Mouse (Mus musculus): Measurements from ENCODE around the gene Neurod6.
"Not testable (repeated sequence)": the region's sequence is repeated elsewhere in the genome, so short reads cannot be mapped to it uniquely, and the experiment has no call there.

Neurod6 gene

GRCm38 (mm10) chr6:55680974-55681373, at the start of gene Neurod6:
Gene Neurod6, minus strand, starts transcription at chr6:55681263.
- DNase-seq (ENCODE audit: low spot score in 2 of 2), result peak; percentile 63 to 71

GRCm38 (mm10) chr6:55717209-55717608, 36.1 kb upstream of the Neurod6 start:
- DNase-seq (ENCODE audit: low spot score in 2 of 2), result peak; percentile 52 to 61

DNA sequence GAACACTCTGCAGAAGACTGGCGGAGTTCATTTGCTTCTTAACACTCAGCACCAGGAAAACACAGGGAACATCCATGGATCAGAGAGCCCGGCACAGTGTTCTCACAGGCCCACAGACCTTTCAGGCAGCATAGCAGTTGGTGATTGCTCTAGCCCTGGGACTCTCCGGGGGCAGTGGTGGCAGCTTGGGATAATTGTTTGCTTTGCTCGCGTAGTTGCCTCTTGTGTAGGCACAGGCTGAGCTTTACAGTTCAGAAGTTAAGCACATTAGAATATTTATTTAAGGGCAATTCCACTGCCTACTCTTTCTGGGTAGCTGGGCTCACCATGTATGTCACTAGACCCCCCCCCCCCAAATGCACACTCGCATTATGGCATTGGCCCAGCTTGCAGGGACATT, 34.4 kb upstream of the Neurod6 start:
- no peak for DNase-seq (ENCODE audit: low spot score in 2 of 2)

GRCm38 (mm10) chr6:55710913-55711312, 29.9 kb upstream of the Neurod6 start:
- not testable (repeated sequence) for DNase-seq (ENCODE audit: low spot score in 2 of 2)

GRCm38 (mm10) chr6:55704759-55705104, 23.7 kb upstream of the Neurod6 start:
- DNase-seq (ENCODE audit: low spot score in 2 of 2), result no peak

DNA sequence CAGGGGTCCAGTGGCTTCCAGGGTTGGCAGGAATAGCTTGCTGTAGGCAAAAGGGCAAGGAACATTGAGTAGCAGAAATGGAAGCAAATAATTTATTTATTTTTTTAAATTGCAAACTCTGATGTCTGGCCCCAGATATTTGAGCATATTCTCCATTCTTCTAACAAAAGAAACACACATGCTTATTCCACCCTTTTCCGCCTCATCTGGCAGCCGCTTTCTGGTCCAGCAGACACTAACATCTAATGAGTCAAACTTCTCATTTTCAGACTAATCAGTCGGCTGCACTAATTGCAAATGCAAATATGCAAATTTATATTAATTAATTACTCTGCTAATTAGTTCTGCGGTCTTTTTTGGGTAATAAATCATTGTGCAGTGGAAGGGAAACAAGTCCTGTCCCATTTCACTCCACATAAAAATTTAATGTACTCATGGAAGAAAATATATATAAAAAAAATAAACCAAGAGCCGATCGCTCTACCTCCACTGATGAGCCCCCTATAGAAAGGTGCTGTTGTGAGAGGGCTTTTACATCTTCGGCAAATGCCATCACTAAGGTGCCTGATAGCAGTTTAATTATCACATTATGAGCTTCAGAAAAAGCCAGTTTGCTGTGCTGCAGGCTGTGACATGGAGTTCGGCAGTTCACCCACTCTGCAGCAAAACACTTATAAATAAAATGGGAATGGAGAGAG, 23.1 kb upstream of the Neurod6 start:
- DNase-seq (ENCODE audit: low spot score in 2 of 2), result no peak

- DNase-seq (ENCODE audit: low spot score in 2 of 2), result no peak
Observed at GRCm38 (mm10) chr6:55700392-55701386, 19.6 kb upstream of the Neurod6 start.

- no peak for DNase-seq (ENCODE audit: low spot score in 2 of 2)
Observed at GRCm38 (mm10) chr6:55690015-55690531, 9.0 kb upstream of the Neurod6 start.

DNA sequence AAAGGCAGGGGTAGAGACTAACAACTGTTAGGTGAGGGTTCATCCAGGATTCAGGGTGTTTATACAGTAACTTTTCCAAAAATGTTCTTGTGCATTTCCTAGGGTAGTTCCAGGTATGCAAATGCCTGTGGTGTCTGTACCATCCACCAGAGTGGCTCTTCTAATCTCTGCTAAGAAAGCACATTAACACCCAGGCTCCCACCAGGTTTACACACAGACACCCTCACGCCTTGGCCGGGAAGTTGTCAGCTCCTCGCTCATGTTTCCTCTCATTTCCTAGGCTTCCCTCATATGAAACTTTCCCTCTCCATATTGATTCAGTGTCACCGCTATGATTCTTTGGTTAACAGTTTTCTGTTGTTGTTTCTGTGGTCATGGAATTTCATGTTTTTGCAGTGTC, 2.4 kb upstream of the Neurod6 start:
- DNase-seq (ENCODE audit: low spot score in 2 of 2), result no peak

GRCm38 (mm10) chr6:55682886-55683285, 1.8 kb upstream of the Neurod6 start:
- no peak for DNase-seq (ENCODE audit: low spot score in 2 of 2)

DNA sequence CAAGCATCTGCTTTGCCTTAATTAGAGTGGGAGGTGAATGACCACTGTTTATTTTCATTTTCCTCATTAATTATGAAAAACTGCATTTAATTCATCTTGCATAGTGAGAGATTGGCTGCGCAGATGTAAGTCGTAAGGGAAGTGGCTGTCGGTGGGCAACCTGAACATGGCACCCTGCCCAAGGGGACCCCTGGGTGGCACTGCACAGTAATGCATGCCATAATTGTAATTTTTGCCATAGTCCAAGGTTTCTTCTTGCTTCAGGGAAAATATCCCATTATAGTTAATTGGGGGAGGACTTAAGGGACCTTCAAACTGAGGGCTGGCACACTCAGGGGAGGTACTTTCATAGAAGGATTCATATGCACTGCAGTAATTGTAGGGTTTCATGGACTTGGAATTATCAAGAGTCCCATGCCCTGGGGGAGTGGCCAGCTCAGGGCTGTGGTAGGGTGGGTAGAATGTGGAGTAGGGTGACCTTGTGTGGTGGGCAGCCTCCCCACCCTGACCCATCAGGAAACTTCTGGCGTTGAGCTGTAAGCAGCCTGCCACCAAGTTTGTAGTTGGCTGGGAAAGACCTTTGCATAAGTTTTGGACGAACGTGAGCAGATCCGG, 2.4 kb downstream of the Neurod6 start:
- no peak for DNase-seq (ENCODE audit: low spot score in 2 of 2)

DNA sequence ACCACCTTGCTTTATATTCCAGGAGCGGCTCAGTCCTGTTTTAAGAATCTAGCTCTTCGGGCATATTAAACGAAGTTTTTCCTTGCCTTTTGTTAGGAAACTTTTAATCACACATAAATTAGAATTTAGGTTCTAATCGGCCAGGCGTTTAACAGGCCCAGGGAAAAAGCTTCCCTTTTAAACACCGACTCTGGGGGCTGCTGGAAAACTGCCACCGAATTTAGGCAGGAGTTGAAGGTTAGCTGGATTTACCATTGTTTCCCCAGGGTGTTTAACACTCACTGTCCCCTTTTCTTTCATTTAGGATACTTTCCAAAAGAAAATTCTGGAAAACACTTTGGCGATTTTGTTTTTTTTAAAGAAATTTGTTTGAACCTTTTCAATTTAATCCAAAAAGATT, 3.7 kb downstream of the Neurod6 start:
- no peak for DNase-seq (ENCODE audit: low spot score in 2 of 2)

- DNase-seq (ENCODE audit: low spot score in 2 of 2), result peak; percentile 20 to 55
Observed at GRCm38 (mm10) chr6:55676663-55677311, 4.3 kb downstream of the Neurod6 start.

DNA sequence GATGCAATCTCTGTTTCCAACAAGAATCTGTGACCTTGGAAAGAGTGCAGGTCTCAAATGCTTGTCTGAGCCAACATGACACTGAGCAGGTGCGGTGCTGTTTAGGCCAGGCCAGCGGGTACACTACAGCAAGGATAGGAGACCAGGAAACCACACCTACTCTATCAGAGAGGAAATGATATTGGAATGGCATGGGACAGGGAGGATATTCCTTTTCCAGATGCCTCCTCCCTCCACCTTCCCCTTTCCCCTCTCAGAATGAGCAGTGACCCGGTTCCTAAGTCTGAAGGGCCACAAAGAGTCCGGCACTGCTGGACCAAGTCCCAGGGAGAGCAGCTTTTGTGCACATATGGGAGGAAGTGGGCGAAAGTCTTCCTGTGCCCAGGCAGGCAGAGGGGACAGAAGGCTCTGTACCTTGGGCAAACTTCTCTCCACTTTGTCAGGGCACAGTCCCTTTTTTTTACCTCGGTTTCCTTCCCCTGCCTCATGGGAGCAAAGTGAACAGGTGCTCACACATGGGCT, 4.9 kb downstream of the Neurod6 start:
- DNase-seq (ENCODE audit: low spot score in 2 of 2), result no peak

- DNase-seq (ENCODE audit: low spot score in 2 of 2), result no peak
Observed at GRCm38 (mm10) chr6:55667801-55668200, 13.3 kb downstream of the Neurod6 start.

DNA sequence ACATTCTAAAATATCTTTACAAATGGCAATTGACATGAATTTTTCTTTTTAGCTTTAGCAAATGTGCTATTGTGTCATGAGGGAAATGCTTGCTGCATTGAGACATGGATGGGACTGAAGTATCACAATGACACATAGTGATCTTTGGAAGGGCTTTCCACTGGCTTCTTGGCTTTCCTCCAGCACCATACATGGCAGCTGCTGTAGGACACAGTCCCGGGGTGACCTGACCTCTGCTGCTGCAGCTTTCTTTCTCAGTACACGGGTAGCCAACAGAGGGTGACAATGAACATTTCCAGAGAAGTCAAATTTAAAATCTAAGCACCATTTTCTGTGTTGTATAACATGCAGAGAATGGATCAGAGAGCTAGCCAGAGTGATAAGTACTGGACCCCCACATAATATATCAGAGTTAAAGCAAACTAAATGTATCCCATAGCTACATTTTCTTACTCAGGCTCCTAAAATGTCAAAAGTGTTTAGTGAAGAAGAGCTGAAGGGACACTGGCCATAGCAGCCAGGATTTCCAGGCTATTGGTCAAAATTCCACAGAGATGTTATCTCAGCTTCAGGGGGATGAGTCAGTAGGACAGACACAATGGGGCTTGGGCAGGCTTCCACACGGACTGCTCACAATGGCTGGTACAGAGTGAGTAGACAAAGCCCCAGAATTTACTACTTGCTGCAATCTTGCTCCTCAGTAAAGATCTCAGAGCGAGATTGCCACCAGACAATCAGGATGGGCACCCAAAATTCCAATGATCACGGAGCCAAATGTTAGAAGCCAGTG, 19.7 kb downstream of the Neurod6 start:
- DNase-seq (ENCODE audit: low spot score in 2 of 2), result no peak

GRCm38 (mm10) chr6:55649996-55650395, 31.1 kb downstream of the Neurod6 start:
- DNase-seq (ENCODE audit: low spot score in 2 of 2), result no peak

DNA sequence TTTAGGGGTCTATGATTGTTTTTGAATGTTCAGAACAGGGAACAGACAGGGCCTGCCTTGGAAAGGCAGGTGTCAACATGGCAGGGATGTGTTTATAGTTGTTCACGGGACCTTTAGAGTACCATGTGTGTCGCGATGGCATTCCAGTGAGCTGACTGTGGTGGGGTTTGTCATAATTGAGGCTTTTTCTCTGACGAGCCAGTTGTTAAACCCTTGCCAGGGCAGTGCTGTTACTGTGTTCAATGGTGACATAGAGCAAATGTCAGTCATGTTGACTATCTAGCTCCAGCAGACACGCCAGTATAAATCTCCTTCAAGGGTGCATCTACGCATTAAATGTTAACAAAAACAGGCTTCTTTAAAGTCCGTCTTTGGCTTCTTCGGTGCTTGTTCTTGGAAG, 31.5 kb downstream of the Neurod6 start:
- no peak for DNase-seq (ENCODE audit: low spot score in 2 of 2)

- DNase-seq (ENCODE audit: low spot score in 2 of 2), result no peak
Observed at GRCm38 (mm10) chr6:55648886-55649285, 32.2 kb downstream of the Neurod6 start.

- no peak for DNase-seq (ENCODE audit: low spot score in 2 of 2)
Observed at GRCm38 (mm10) chr6:55647771-55648280, 33.2 kb downstream of the Neurod6 start.
